Mouse (Mus musculus): Measurements from ENCODE around the gene Ddx43. TPM values are rescaled to one million over a fixed set of nuclear protein-coding genes. Genes with fewer than 3 reads are reported as not detected.
"Not testable (repeated sequence)": the region's sequence is repeated elsewhere in the genome, so short reads cannot be mapped to it uniquely, and the experiment has no call there.

Ddx43 gene
- polyA plus RNA-seq, 1 experiment from 2014 or later = 0.27 TPM

- H3K4me3 ChIP-seq (replicated peaks) = no peak overlapping the region
- no peak overlapping the region for H3K27ac ChIP-seq
- no peak for ATAC-seq (ENCODE audit: low FRiP score)
- 78% methylated on average over 6 of the region's 6 CpGs for WGBS
- H3K9me3 ChIP-seq = no peaks in the 10 kb centered on the region
- H3K4me1 ChIP-seq = no peaks in the 10 kb centered on the region
- H3K27me3 ChIP-seq = no peaks in the 10 kb centered on the region
- no peak overlapping the region for H3K4me2 ChIP-seq
- H3K36me3 ChIP-seq (replicated peaks) = no peaks in the 10 kb centered on the region
- no peak overlapping the region for H3K9ac ChIP-seq
These were observed 32.2 kb upstream of the Ddx43 start for GRCm38 (mm10) chr9:78363374-78363773.

GRCm38 (mm10) chr9:78364701-78365100 lies 30.9 kb upstream of the Ddx43 start:
- Histone ChIP-seq H3K9me3 (no peaks in the 10 kb centered on the region), H3K9ac (no peak overlapping the region), H3K36me3 (replicated peaks) (no peaks in the 10 kb centered on the region), H3K27ac (no peak overlapping the region), H3K4me1 (no peaks in the 10 kb centered on the region), H3K4me3 (replicated peaks) (no peak overlapping the region), H3K27me3 (no peaks in the 10 kb centered on the region), H3K4me2 (no peak overlapping the region)
- 93% methylated on average over 6 of the region's 6 CpGs for WGBS
- no peak for ATAC-seq (ENCODE audit: low FRiP score)

- Histone ChIP-seq H3K27ac (no peak overlapping the region), H3K36me3 (replicated peaks) (no peaks in the 10 kb centered on the region), H3K27me3 (no peaks in the 10 kb centered on the region), H3K9me3 (no peaks in the 10 kb centered on the region), H3K4me2 (no peak overlapping the region), H3K4me3 (replicated peaks) (no peak overlapping the region), H3K9ac (no peak overlapping the region), H3K4me1 (no peaks in the 10 kb centered on the region)
- no peak for ATAC-seq (ENCODE audit: low FRiP score)
- WGBS = 53% methylated on average over 13 of the region's 13 CpGs
These were observed 29.6 kb upstream of the Ddx43 start for GRCm38 (mm10) chr9:78365850-78366544.

GRCm38 (mm10) chr9:78367959-78368358 lies 27.6 kb upstream of the Ddx43 start, which contains the start of gene Dppa5a:
Dppa5a (minus strand) TSS chr9:78368177.
- ATAC-seq (ENCODE audit: low FRiP score); H3K4me1 ChIP-seq; H3K36me3 ChIP-seq (replicated peaks); H3K4me2 ChIP-seq; H3K4me3 ChIP-seq (replicated peaks); H3K9ac ChIP-seq; H3K27ac ChIP-seq; H3K27me3 ChIP-seq; H3K9me3 ChIP-seq: not testable (repeated sequence)
- WGBS = 93% methylated on average over 16 of the region's 16 CpGs

- H3K4me2 ChIP-seq = no peak overlapping the region
- no peaks in the 10 kb centered on the region for H3K4me1 ChIP-seq
- H3K4me3 ChIP-seq (replicated peaks) = no peak overlapping the region
- no peaks in the 10 kb centered on the region for H3K9me3 ChIP-seq
- no peak for ATAC-seq (ENCODE audit: low FRiP score)
- no peaks in the 10 kb centered on the region for H3K36me3 ChIP-seq (replicated peaks)
- H3K27ac ChIP-seq = no peak overlapping the region
- H3K27me3 ChIP-seq = no peaks in the 10 kb centered on the region
- WGBS = 80% methylated on average over 3 of the region's 3 CpGs
- no peak overlapping the region for H3K9ac ChIP-seq
These were observed 26.8 kb upstream of the Ddx43 start for GRCm38 (mm10) chr9:78368671-78369293.

GRCm38 (mm10) chr9:78369349-78369748 lies 26.2 kb upstream of the Ddx43 start:
- no peak for ATAC-seq (ENCODE audit: low FRiP score)
- H3K36me3 ChIP-seq (replicated peaks) = no peaks in the 10 kb centered on the region
- no peaks in the 10 kb centered on the region for H3K27me3 ChIP-seq
- WGBS = 95% methylated on average over 2 of the region's 2 CpGs
- no peak overlapping the region for H3K4me3 ChIP-seq (replicated peaks)
- H3K9ac ChIP-seq = no peak overlapping the region
- no peak overlapping the region for H3K4me2 ChIP-seq
- no peaks in the 10 kb centered on the region for H3K4me1 ChIP-seq
- no peak overlapping the region for H3K27ac ChIP-seq
- H3K9me3 ChIP-seq = no peaks in the 10 kb centered on the region

- Histone ChIP-seq H3K27me3 (no peaks in the 10 kb centered on the region), H3K27ac (no peak overlapping the region), H3K4me2 (no peak overlapping the region), H3K4me3 (replicated peaks) (no peak overlapping the region), H3K36me3 (replicated peaks) (no peaks in the 10 kb centered on the region), H3K4me1 (no peaks in the 10 kb centered on the region), H3K9ac (no peak overlapping the region), H3K9me3 (no peaks in the 10 kb centered on the region)
- ATAC-seq (ENCODE audit: low FRiP score) = no peak
- WGBS = 94% methylated on average over 7 of the region's 7 CpGs
These were observed 25.8 kb upstream of the Ddx43 start for GRCm38 (mm10) chr9:78369786-78370185.

GRCm38 (mm10) chr9:78371441-78371840 lies 24.1 kb upstream of the Ddx43 start:
- H3K9me3 ChIP-seq = no peaks in the 10 kb centered on the region
- no peak for ATAC-seq (ENCODE audit: low FRiP score)
- no peaks in the 10 kb centered on the region for H3K4me1 ChIP-seq
- H3K9ac ChIP-seq = no peak overlapping the region
- no peaks in the 10 kb centered on the region for H3K36me3 ChIP-seq (replicated peaks)
- H3K4me3 ChIP-seq (replicated peaks) = no peak overlapping the region
- no peak overlapping the region for H3K27ac ChIP-seq
- 94% methylated on average over 3 of the region's 3 CpGs for WGBS
- H3K27me3 ChIP-seq = no peaks in the 10 kb centered on the region
- no peak overlapping the region for H3K4me2 ChIP-seq

GRCm38 (mm10) chr9:78372827-78373504 lies 22.6 kb upstream of the Ddx43 start:
- Histone ChIP-seq H3K4me1 (peaks cover 5% of the 10 kb centered on the region), H3K27me3 (peaks cover 6% of the 10 kb centered on the region; the same call in 1 of the 2 replicates), H3K9ac (no peak overlapping the region), H3K27ac (no peak overlapping the region), H3K9me3 (no peaks in the 10 kb centered on the region), H3K4me3 (replicated peaks) (no peak overlapping the region), H3K4me2 (no peak overlapping the region), H3K36me3 (replicated peaks) (no peaks in the 10 kb centered on the region)
- WGBS = 84% methylated on average over 10 of the region's 10 CpGs
- no peak for ATAC-seq (ENCODE audit: low FRiP score)

- peaks cover 13% of the 10 kb centered on the region for H3K4me1 ChIP-seq
- 61% methylated on average over 5 of the region's 5 CpGs for WGBS
- H3K27me3 ChIP-seq = peaks cover 7% of the 10 kb centered on the region; the same call in 1 of the 2 replicates
- H3K36me3 ChIP-seq (replicated peaks) = no peaks in the 10 kb centered on the region
- H3K27ac ChIP-seq = no peak overlapping the region
- no peak overlapping the region for H3K4me3 ChIP-seq (replicated peaks)
- H3K4me2 ChIP-seq = no peak overlapping the region
- ATAC-seq (ENCODE audit: low FRiP score) = no peak
- no peak overlapping the region for H3K9ac ChIP-seq
- no peaks in the 10 kb centered on the region for H3K9me3 ChIP-seq
These were observed 21.2 kb upstream of the Ddx43 start for GRCm38 (mm10) chr9:78374397-78374796.

GRCm38 (mm10) chr9:78374885-78375389 lies 20.6 kb upstream of the Ddx43 start:
- WGBS = 83% methylated on average over 1 of the region's 1 CpGs
- H3K4me3 ChIP-seq (replicated peaks) = no peak overlapping the region
- peaks cover 12% of the 10 kb centered on the region; the same call in 1 of the 2 replicates for H3K27me3 ChIP-seq
- no peaks in the 10 kb centered on the region for H3K36me3 ChIP-seq (replicated peaks)
- no peak for ATAC-seq (ENCODE audit: low FRiP score)
- H3K27ac ChIP-seq = no peak overlapping the region
- no peak overlapping the region for H3K4me2 ChIP-seq
- H3K4me1 ChIP-seq = peaks cover 13% of the 10 kb centered on the region
- H3K9ac ChIP-seq = no peak overlapping the region
- H3K9me3 ChIP-seq = no peaks in the 10 kb centered on the region

GRCm38 (mm10) chr9:78375486-78375885 lies 20.1 kb upstream of the Ddx43 start:
- Histone ChIP-seq H3K9me3 (no peaks in the 10 kb centered on the region), H3K4me1 (peaks cover 13% of the 10 kb centered on the region)
- 82% methylated on average over 4 of the region's 4 CpGs for WGBS

More at GRCm38 (mm10) chr9:78375486-78375885, 20.1 kb upstream of the Ddx43 start:
- Histone ChIP-seq H3K36me3 (replicated peaks) (no peaks in the 10 kb centered on the region), H3K27me3 (peaks cover 14% of the 10 kb centered on the region; the same call in 1 of the 2 replicates), H3K27ac (no peak overlapping the region), H3K9ac (no peak overlapping the region), H3K4me3 (replicated peaks) (no peak overlapping the region), H3K4me2 (no peak overlapping the region)
- ATAC-seq (ENCODE audit: low FRiP score) = no peak

All from forebrain, embryonic 12.5 days (tissue).